Mouse (Mus musculus) hindlimb bud, embryonic 11.5 days (tissue): ENCODE results near the gene Kat6b.
"Not testable (repeated sequence)": the region's sequence is repeated elsewhere in the genome, so short reads cannot be mapped to it uniquely, and the experiment has no call there.

Source experiments
- DNase-seq: peaks from one replicate; pipeline ENCODE4 v3.0.0-alpha.2; 2012; ENCODE audit warnings: low read depth, low spot score; ENCODE audit errors: extremely low spot score

Gene Kat6b

GRCm38 (mm10) chr14:21481231-21481630 is at the start of gene Kat6b:
TSS of gene Kat6b (plus strand) at chr14:21481434.
- DNase-seq: no peak

- no peak for DNase-seq
Observed at GRCm38 (mm10) chr14:21433415-21433814, 47.8 kb upstream of the Kat6b start.

- no peak for DNase-seq
Observed at GRCm38 (mm10) chr14:21433995-21434394, 47.2 kb upstream of the Kat6b start.

- DNase-seq: no peak
Observed at GRCm38 (mm10) chr14:21434686-21435085, 46.5 kb upstream of the Kat6b start.

- DNase-seq: no peak
Observed at GRCm38 (mm10) chr14:21439785-21440184, 41.4 kb upstream of the Kat6b start.

GRCm38 (mm10) chr14:21440526-21440925 is 40.7 kb upstream of the Kat6b start:
- DNase-seq: no peak

GRCm38 (mm10) chr14:21441772-21442533 is 39.3 kb upstream of the Kat6b start:
- DNase-seq: no peak

- no peak for DNase-seq
Observed at GRCm38 (mm10) chr14:21452581-21452980, 28.7 kb upstream of the Kat6b start.

GRCm38 (mm10) chr14:21453896-21454295 is 27.3 kb upstream of the Kat6b start:
- DNase-seq: no peak

GRCm38 (mm10) chr14:21455654-21456350 is 25.4 kb upstream of the Kat6b start:
- DNase-seq: no peak

GRCm38 (mm10) chr14:21456526-21456925 is 24.7 kb upstream of the Kat6b start:
- DNase-seq: no peak

- DNase-seq: no peak
Observed at GRCm38 (mm10) chr14:21457876-21458275, 23.4 kb upstream of the Kat6b start.

GRCm38 (mm10) chr14:21458696-21459095 is 22.5 kb upstream of the Kat6b start:
- no peak for DNase-seq

GRCm38 (mm10) chr14:21459163-21459562 is 22.1 kb upstream of the Kat6b start:
- no peak for DNase-seq

GRCm38 (mm10) chr14:21462398-21462797 is 18.8 kb upstream of the Kat6b start:
- no peak for DNase-seq

GRCm38 (mm10) chr14:21463117-21463712 is 18.0 kb upstream of the Kat6b start:
- no peak for DNase-seq

GRCm38 (mm10) chr14:21470386-21470785 is 10.8 kb upstream of the Kat6b start:
- DNase-seq: no peak

- no peak for DNase-seq
Observed at GRCm38 (mm10) chr14:21471975-21472374, 9.3 kb upstream of the Kat6b start.

GRCm38 (mm10) chr14:21474593-21475132 is 6.6 kb upstream of the Kat6b start:
- DNase-seq: not testable (repeated sequence)

- DNase-seq: no peak
Observed at GRCm38 (mm10) chr14:21477181-21477580, 4.1 kb upstream of the Kat6b start.

GRCm38 (mm10) chr14:21479566-21479965 is 1.7 kb upstream of the Kat6b start:
- DNase-seq: no peak

- DNase-seq: no peak
Observed at GRCm38 (mm10) chr14:21480191-21480590, 1.0 kb upstream of the Kat6b start.
